Mouse (Mus musculus): ENCODE measurements around the gene Mettl26.

GRCm38 (mm10) chr17:25838904-25839303, 36.0 kb upstream of the Mettl26 start:
- TF ChIP-seq CTCF (IDR thresholded peaks at IDR 0.05; ENCODE audit: borderline replicate concordance, control insufficient read depth, extremely low read depth, insufficient read depth, low read length, poor library complexity) (no peak), POLR2A (IDR thresholded peaks at IDR 0.05; ENCODE audit: control insufficient read depth, extremely low read depth, insufficient read depth, low read length, poor library complexity) (no peak)
